ENCODE assay signal across 21 mouse cellular contexts in genomic region chr9:13577150-13577549, GRCm38 (mm10).
A peak's percentile ranks its signal among the peaks of the same experiment; 100 is the strongest.
DNase-seq lines count a peak whose midpoint lies in the region; ATAC-seq and TF ChIP-seq lines count a peak whose summit lies in the region.
"Had no signal": no experiment of that assay in that cellular context is flagged by ENCODE, and none has a peak within 500 bp of the region (broad histone marks: within the 10 kb centered on the region; RNA-seq: fewer than 3 reads in every experiment).

No protein-coding gene starts in this region.

- no peak overlapping the region for H3K4me2 ChIP-seq in forebrain, embryonic 14.5 days (ENCODE audit: low read length)
- H3K4me2 ChIP-seq in forebrain, postnatal 0 days (ENCODE audit: low read depth) = no peak overlapping the region
- H3K4me2 ChIP-seq: embryonic facial prominence, embryonic 12.5 days had no signal

- TF ChIP-seq POLR2A in brain, embryonic 14.5 days (IDR thresholded peaks at IDR 0.05; ENCODE audit: borderline replicate concordance, extremely low read depth, insufficient read depth, insufficient read length, poor library complexity, severe bottlenecking) = no peak

- H3K9ac ChIP-seq in forebrain, embryonic 14.5 days (ENCODE audit: low read length) = no peak overlapping the region
- no peak overlapping the region for H3K9ac ChIP-seq in forebrain, postnatal 0 days
- H3K9ac ChIP-seq: embryonic facial prominence, embryonic 12.5 days; forebrain, embryonic 13.5 days had no signal

- H3K27ac ChIP-seq in forebrain, embryonic 14.5 days (ENCODE audit: low read depth, low read length) = no peak overlapping the region
- H3K27ac ChIP-seq in forebrain, postnatal 0 days (ENCODE audit: low read depth, low read length) = no peak overlapping the region
- peak overlapping the region; percentile 36; the same call in 1 of the 2 replicates for H3K27ac ChIP-seq in layer of hippocampus, adult 2 months
- H3K27ac ChIP-seq: embryonic facial prominence, embryonic 10.5 days; embryonic facial prominence, embryonic 12.5 days; forebrain, embryonic 13.5 days had no signal

- no peak overlapping the region for H3K4me3 ChIP-seq in forebrain, embryonic 14.5 days (ENCODE audit: low read depth, low read length)
- H3K4me3 ChIP-seq in forebrain, postnatal 0 days (ENCODE audit: low read depth, low read length) = no peak overlapping the region
- no peak overlapping the region for H3K4me3 ChIP-seq in layer of hippocampus, adult 2 months
- H3K4me3 ChIP-seq: embryonic facial prominence, embryonic 10.5 days; embryonic facial prominence, embryonic 12.5 days; forebrain, embryonic 13.5 days had no signal

- peak; percentile 50 for DNase-seq in forebrain, embryonic 14.5 days (ENCODE audit: low spot score)
- no peak for DNase-seq in forebrain, postnatal 0 days
- no peak for DNase-seq in layer of hippocampus, adult 2 months (ENCODE audit: low spot score in 2 of 2)
- no peak for DNase-seq in layer of hippocampus, adult 18-20 months (ENCODE audit: low spot score in 2 of 2)
- DNase-seq in brain, embryonic 14.5 days (ENCODE audit: low read depth) = peak; percentile 68
- no peak for DNase-seq in kidney, postnatal 10 days
- DNase-seq: adrenal gland, adult 8-10 months; adrenal gland, postnatal 14 days; adrenal gland, postnatal 36 days; B cell, adult 2 months; cerebellum, adult 11 months; cerebellum, adult 9-10 months; cerebellum, postnatal 10 days; cerebellum, postnatal 25 days had no signal

- no peaks in the 10 kb centered on the region for H3K27me3 ChIP-seq in forebrain, embryonic 14.5 days (replicated peaks; ENCODE audit: control insufficient read depth, insufficient read depth, low read length)
- H3K27me3 ChIP-seq in forebrain, postnatal 0 days (ENCODE audit: insufficient read depth, low read length) = no peaks in the 10 kb centered on the region
- H3K27me3 ChIP-seq: embryonic facial prominence, embryonic 12.5 days; Patski had no signal

- no peaks in the 10 kb centered on the region for H3K4me1 ChIP-seq in forebrain, embryonic 14.5 days (ENCODE audit: control insufficient read depth, insufficient read depth, low read length)
- H3K4me1 ChIP-seq in forebrain, postnatal 0 days (ENCODE audit: insufficient read depth) = no peaks in the 10 kb centered on the region
- H3K4me1 ChIP-seq: embryonic facial prominence, embryonic 12.5 days had no signal

- TF ChIP-seq CTCF in forebrain, postnatal 0 days (IDR thresholded peaks at IDR 0.05; ENCODE audit: low read depth) = no peak
- TF ChIP-seq CTCF in layer of hippocampus, adult 2 months (conservative IDR thresholded peaks at IDR 0.05) = no peak
- no peak for TF ChIP-seq CTCF in brain, embryonic 14.5 days (IDR thresholded peaks at IDR 0.05; ENCODE audit: borderline replicate concordance, extremely low read depth, insufficient read depth, insufficient read length)

- no peaks in the 10 kb centered on the region for H3K9me3 ChIP-seq in forebrain, embryonic 14.5 days (replicated peaks; ENCODE audit: control insufficient read depth, low read length)
- no peaks in the 10 kb centered on the region for H3K9me3 ChIP-seq in forebrain, postnatal 0 days (ENCODE audit: low read length)

- H3K36me3 ChIP-seq in forebrain, embryonic 14.5 days (ENCODE audit: control insufficient read depth, insufficient read depth, low read length) = no peaks in the 10 kb centered on the region
- H3K36me3 ChIP-seq in forebrain, postnatal 0 days (ENCODE audit: insufficient read depth) = no peaks in the 10 kb centered on the region
- H3K36me3 ChIP-seq: embryonic facial prominence, embryonic 10.5 days; embryonic facial prominence, embryonic 12.5 days had no signal

- WGBS in forebrain, embryonic 14.5 days = 42% methylated on average over 1 of the region's 1 CpGs
- WGBS in forebrain, postnatal 0 days = 53% methylated on average over 1 of the region's 1 CpGs

- no peak for ATAC-seq in forebrain, embryonic 14.5 days
- ATAC-seq in forebrain, postnatal 0 days = no peak
- ATAC-seq: activated CD4-positive, CD25-positive, alpha-beta regulatory T cell, adult 4 months; CD4-positive, CD25-positive, alpha-beta regulatory T cell, adult 4 months; forebrain, embryonic 13.5 days; forebrain, embryonic 16.5 days; Patski had no signal

Comparison
In these comparisons a context has a peak if more than half of its experiments do, and no peak if none do; other contexts are left out.
1. DNase-seq: peak in forebrain, embryonic 14.5 days (single experiment) and brain, embryonic 14.5 days (single experiment); none in forebrain, postnatal 0 days (single experiment), layer of hippocampus, adult 2 months (0 of 2), layer of hippocampus, adult 18-20 months (0 of 2) and kidney, postnatal 10 days (single experiment).